ENCODE assay signal across 10 mouse cellular contexts in genomic region chr14:26969164-26969563, GRCm38 (mm10). TPM values are rescaled to one million over a fixed set of nuclear protein-coding genes. Genes with fewer than 3 reads are reported as not detected.
DNase-seq lines count a peak whose midpoint lies in the region; ATAC-seq lines count a peak whose summit lies in the region.
"Had no signal": no experiment of that assay in that cellular context is flagged by ENCODE, and none has a peak within 500 bp of the region (broad histone marks: within the 10 kb centered on the region; RNA-seq: fewer than 3 reads in every experiment).

No protein-coding gene starts in this region.

- H3K4me2 ChIP-seq in heart, embryonic 14.5 days (ENCODE audit: low read length) = peak overlapping the region; percentile 67
- peak overlapping the region; percentile 65 for H3K4me2 ChIP-seq in hindbrain, embryonic 16.5 days (ENCODE audit: low read length)
- H3K4me2 ChIP-seq in midbrain, embryonic 13.5 days (replicated peaks) = peak overlapping the region; percentile 66

- no peak overlapping the region for H3K27ac ChIP-seq in heart, embryonic 14.5 days (replicated peaks in 1 of 2; ENCODE audit: control insufficient read depth in 1 of 2, insufficient read depth in 1 of 2, low read depth in 2 of 2, low read length in 2 of 2)
- H3K27ac ChIP-seq in embryonic facial prominence, embryonic 10.5 days (replicated peaks) = no peak overlapping the region
- no peak overlapping the region for H3K27ac ChIP-seq in hindbrain, embryonic 16.5 days (ENCODE audit: low read depth, low read length)
- no peak overlapping the region for H3K27ac ChIP-seq in midbrain, embryonic 13.5 days

- peak overlapping the region; percentile 94 for H3K9ac ChIP-seq in heart, embryonic 14.5 days (ENCODE audit: low read length)
- peak overlapping the region; percentile 95 for H3K9ac ChIP-seq in hindbrain, embryonic 16.5 days (ENCODE audit: low read depth, low read length)
- peak overlapping the region; percentile 91 for H3K9ac ChIP-seq in midbrain, embryonic 13.5 days (replicated peaks)

- no peaks in the 10 kb centered on the region for H3K27me3 ChIP-seq in heart, embryonic 14.5 days (ENCODE audit: control insufficient read depth, insufficient read depth, low read length)
- H3K27me3 ChIP-seq in embryonic facial prominence, embryonic 10.5 days (replicated peaks; ENCODE audit: low read depth, poor library complexity, severe bottlenecking) = peaks cover 5% of the 10 kb centered on the region; the same call in 1 of the 2 replicates
- H3K27me3 ChIP-seq in hindbrain, embryonic 16.5 days (replicated peaks; ENCODE audit: control insufficient read depth, insufficient read depth, low read length) = no peaks in the 10 kb centered on the region
- H3K27me3 ChIP-seq in midbrain, embryonic 13.5 days = no peaks in the 10 kb centered on the region

- H3K4me1 ChIP-seq in heart, embryonic 14.5 days (ENCODE audit: control insufficient read depth in 2 of 2, insufficient read depth in 2 of 2, low read length in 2 of 2) = peaks cover 0 to 10% of the 10 kb centered on the region in 2 experiments; a peak in 2 of 4 replicates
- peaks cover 15% of the 10 kb centered on the region for H3K4me1 ChIP-seq in embryonic facial prominence, embryonic 10.5 days
- peaks cover 13% of the 10 kb centered on the region for H3K4me1 ChIP-seq in hindbrain, embryonic 16.5 days (ENCODE audit: control insufficient read depth, insufficient read depth, low read depth, low read length)
- H3K4me1 ChIP-seq in midbrain, embryonic 13.5 days (replicated peaks) = peaks cover 21% of the 10 kb centered on the region

- no peak for ATAC-seq in heart, embryonic 14.5 days (ENCODE audit: insufficient number of reproducible peaks, insufficient read depth, low FRiP score, low read depth)
- ATAC-seq in hindbrain, embryonic 16.5 days = no peak
- no peak for ATAC-seq in midbrain, embryonic 13.5 days

- 72% methylated on average over 3 of the region's 3 CpGs for WGBS in heart, embryonic 14.5 days
- whole genome bisulfite sequencing in embryonic facial prominence, embryonic 10.5 days = 87% methylated on average over 3 of the region's 3 CpGs
- WGBS in hindbrain, embryonic 16.5 days = 77% methylated on average over 3 of the region's 3 CpGs
- WGBS in midbrain, embryonic 13.5 days = 87% methylated on average over 3 of the region's 3 CpGs

- peak overlapping the region in 1 of 2 experiments; percentile 95; a peak in 2 of 4 replicates for H3K4me3 ChIP-seq in heart, embryonic 14.5 days (ENCODE audit: control insufficient read depth in 1 of 2, insufficient read depth in 1 of 2, low read depth in 1 of 2, low read length in 2 of 2)
- peak overlapping the region; percentile 93 for H3K4me3 ChIP-seq in embryonic facial prominence, embryonic 10.5 days
- peak overlapping the region; percentile 99 for H3K4me3 ChIP-seq in hindbrain, embryonic 16.5 days (ENCODE audit: low read length)
- H3K4me3 ChIP-seq in midbrain, embryonic 13.5 days (replicated peaks) = peak overlapping the region; percentile 88

- no peak for DNase-seq in heart, adult 11 months
- DNase-seq in embryonic facial prominence, embryonic 10.5 days (ENCODE audit: low spot score) = no peak
- DNase-seq in gastrocnemius, adult 8-10 months (ENCODE audit: low spot score in 2 of 2) = no peak
- no peak for DNase-seq in urinary bladder, adult 18-20 months (ENCODE audit: low spot score in 2 of 2)
- DNase-seq in right cerebral cortex, postnatal 36 days (ENCODE audit: low spot score in 2 of 2) = no peak

- no peaks in the 10 kb centered on the region for H3K9me3 ChIP-seq in heart, embryonic 14.5 days (ENCODE audit: control insufficient read depth, low read length)
- H3K9me3 ChIP-seq in embryonic facial prominence, embryonic 10.5 days = no peaks in the 10 kb centered on the region
- no peaks in the 10 kb centered on the region for H3K9me3 ChIP-seq in hindbrain, embryonic 16.5 days (ENCODE audit: control insufficient read depth, low read length)
- no peaks in the 10 kb centered on the region for H3K9me3 ChIP-seq in midbrain, embryonic 13.5 days

- peaks cover 6% of the 10 kb centered on the region; the same call in 1 of the 2 replicates for H3K36me3 ChIP-seq in heart, embryonic 14.5 days (ENCODE audit: control insufficient read depth, insufficient read depth, low read length)
- peaks cover 10% of the 10 kb centered on the region for H3K36me3 ChIP-seq in embryonic facial prominence, embryonic 10.5 days (replicated peaks)
- no peaks in the 10 kb centered on the region for H3K36me3 ChIP-seq in hindbrain, embryonic 16.5 days (ENCODE audit: control insufficient read depth, insufficient read depth, low read length)
- H3K36me3 ChIP-seq in midbrain, embryonic 13.5 days = no peaks in the 10 kb centered on the region

RNA-seq across cellular contexts. Expression of gene Appl1, which starts 1.9 kb away (rescaled TPM):
- polyA plus RNA-seq in heart, embryonic 14.5 days (2014; fragmentation: Nextera tagmentation; extraction: Ambion mirVana) = 33.3 and 39.0 TPM in 2 replicates
- 31.7 and 33.4 TPM in 2 replicates for polyA plus RNA-seq in embryonic facial prominence, embryonic 10.5 days (2016; fragmentation: Nextera tagmentation; extraction: Ambion mirVana)
- polyA plus RNA-seq in hindbrain, embryonic 16.5 days (2015; fragmentation: Nextera tagmentation; extraction: Ambion mirVana) = 41.9 and 50.7 TPM in 2 replicates
- 57.8 and 63.2 TPM in 2 replicates for polyA plus RNA-seq in midbrain, embryonic 13.5 days (2015; fragmentation: Nextera tagmentation; extraction: Ambion mirVana)
- 10 to 100 TPM; 13.5 to 22.0 (median 18.2) TPM for total RNA-seq in gastrocnemius, adult 8-10 months (2022)

RNA-seq across cellular contexts. Expression of gene Hesx1, which starts 25.1 kb away (rescaled TPM):
- polyA plus RNA-seq in heart, embryonic 14.5 days (2014; fragmentation: Nextera tagmentation; extraction: Ambion mirVana) = 0.19 and 0.28 TPM in 2 replicates
- 3.4 and 3.9 TPM in 2 replicates for polyA plus RNA-seq in embryonic facial prominence, embryonic 10.5 days (2016; fragmentation: Nextera tagmentation; extraction: Ambion mirVana)
- 0.32 and 0.48 TPM in 2 replicates for polyA plus RNA-seq in hindbrain, embryonic 16.5 days (2015; fragmentation: Nextera tagmentation; extraction: Ambion mirVana)
- polyA plus RNA-seq in midbrain, embryonic 13.5 days (2015; fragmentation: Nextera tagmentation; extraction: Ambion mirVana) = not detected in 2 replicates
- not detected for total RNA-seq in gastrocnemius, adult 8-10 months (2022)
- total RNA-seq: hematopoietic stem cell, adult 5-6 weeks had no signal
- polyA plus RNA-seq: testis, adult 2 months had no signal
